Mouse (Mus musculus): ENCODE results near the gene Kars. TPM values are rescaled to one million over a fixed set of nuclear protein-coding genes. Genes with fewer than 3 reads are reported as not detected.

Gene Kars
- 226 and 241 TPM in 2 replicates for polyA plus RNA-seq (2014; fragmentation: Nextera tagmentation; extraction: Ambion mirVana)

DNA sequence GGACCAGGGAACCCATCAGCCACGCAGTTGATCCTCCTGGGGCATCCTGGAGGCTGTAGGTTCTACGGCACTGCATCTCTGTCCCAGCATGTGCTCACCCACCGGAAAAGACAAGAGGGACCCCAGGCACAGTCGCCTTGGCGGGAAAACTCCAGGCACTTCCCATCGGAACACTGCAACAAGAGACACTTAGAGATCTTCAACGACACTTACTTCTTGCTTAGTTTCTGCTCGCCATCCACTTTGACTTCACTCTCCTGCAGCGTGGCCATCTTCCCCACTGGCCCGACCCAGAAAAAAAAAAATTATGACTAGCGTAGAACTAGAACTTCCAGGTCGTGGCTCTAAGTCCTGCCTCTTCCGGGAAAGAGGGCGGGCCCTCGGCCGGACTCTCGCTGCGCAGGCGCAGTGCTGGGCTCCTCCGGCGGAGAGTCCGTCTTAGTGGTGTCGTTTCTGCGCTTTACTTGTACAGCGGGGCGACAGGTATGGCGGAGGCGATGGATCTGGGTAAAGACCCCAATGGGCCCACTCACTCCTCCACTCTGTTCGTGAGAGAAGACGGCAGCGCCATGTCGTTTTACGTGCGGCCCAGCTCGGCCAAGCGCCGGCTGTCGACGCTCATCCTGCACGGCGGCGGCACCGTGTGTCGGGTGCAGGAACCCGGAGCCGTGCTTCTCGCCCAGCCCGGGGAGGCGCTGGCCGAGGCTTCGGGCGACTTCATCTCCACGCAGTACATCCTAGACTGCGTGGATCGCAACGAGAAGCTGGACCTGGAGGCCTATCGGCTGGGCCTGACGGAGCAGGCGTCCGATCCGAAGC, at the start of gene Kars, which contains the start of gene Terf2ip:
TSS of gene Kars (minus strand) at position 327 of the 819 bp plus-strand sequence.
TSS of gene Terf2ip (plus strand) at position 402 of the 819 bp plus-strand sequence.
- H3K9me3 ChIP-seq (ENCODE audit: control insufficient read depth, low read length): no peaks in the 10 kb centered on the region
- H3K36me3 ChIP-seq (ENCODE audit: control insufficient read depth, insufficient read depth, low read length): peaks cover 11% of the 10 kb centered on the region
- H3K4me1 ChIP-seq (replicated peaks; ENCODE audit: control insufficient read depth, insufficient read depth, low read length): peaks cover 17% of the 10 kb centered on the region
- DNase-seq (ENCODE audit: low spot score): peak; percentile 94
- 0% methylated on average over 61 of the region's 61 CpGs for WGBS
- H3K4me3 ChIP-seq (ENCODE audit: low read depth, low read length): peak within 1 kb of the TSS; percentile 99
- H3K27me3 ChIP-seq (replicated peaks; ENCODE audit: control insufficient read depth, insufficient read depth, low read length): no peaks in the 10 kb centered on the region
- H3K4me2 ChIP-seq (ENCODE audit: low read length): peak within 1 kb of the TSS; percentile 91
- peak; percentile 91 for ATAC-seq (replicated peaks; ENCODE audit: low FRiP score, low TSS enrichment, low read depth)
- peak within 1 kb of the TSS; percentile 85 for H3K9ac ChIP-seq (ENCODE audit: low read length)
- H3K27ac ChIP-seq (ENCODE audit: low read depth): peak within 1 kb of the TSS; percentile 73

- DNase-seq (ENCODE audit: low spot score) (no peak), ATAC-seq (replicated peaks; ENCODE audit: low FRiP score, low TSS enrichment, low read depth) (no peak)
- H3K27ac ChIP-seq (ENCODE audit: low read depth): no peak overlapping the region
- no peak overlapping the region for H3K4me2 ChIP-seq (ENCODE audit: low read length)
- H3K4me3 ChIP-seq (ENCODE audit: low read depth, low read length): no peak overlapping the region
- H3K4me1 ChIP-seq (replicated peaks; ENCODE audit: control insufficient read depth, insufficient read depth, low read length): no peaks in the 10 kb centered on the region
- H3K9ac ChIP-seq (ENCODE audit: low read length): no peak overlapping the region
- H3K9me3 ChIP-seq (ENCODE audit: control insufficient read depth, low read length): no peaks in the 10 kb centered on the region
- no peaks in the 10 kb centered on the region for H3K36me3 ChIP-seq (ENCODE audit: control insufficient read depth, insufficient read depth, low read length)
- H3K27me3 ChIP-seq (replicated peaks; ENCODE audit: control insufficient read depth, insufficient read depth, low read length): no peaks in the 10 kb centered on the region
Measured at GRCm38 (mm10) chr8:112054456-112054855, 43.3 kb upstream of the Kars start.

DNA sequence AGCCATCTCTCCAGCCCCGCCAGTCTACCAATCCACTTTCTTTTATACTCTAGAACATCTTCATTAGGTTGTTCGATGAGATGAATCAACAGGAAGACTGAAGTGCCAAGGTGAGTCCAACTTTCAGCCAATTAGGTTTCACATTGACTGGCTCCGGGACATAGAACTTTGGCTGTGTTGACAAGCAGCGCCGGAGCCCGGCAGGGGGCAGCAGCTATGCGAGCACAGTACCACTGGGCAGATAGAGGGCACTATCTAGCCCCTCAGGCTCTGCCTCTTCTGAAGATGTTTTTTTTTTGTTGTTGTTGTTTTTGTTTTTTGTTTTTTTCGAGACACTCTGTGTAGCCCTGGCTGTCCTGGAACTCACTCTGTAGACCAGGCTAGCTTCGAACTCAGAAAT, 40.4 kb upstream of the Kars start:
- no peak overlapping the region for H3K4me3 ChIP-seq (ENCODE audit: low read depth, low read length)
- H3K27me3 ChIP-seq (replicated peaks; ENCODE audit: control insufficient read depth, insufficient read depth, low read length): no peaks in the 10 kb centered on the region
- H3K4me1 ChIP-seq (replicated peaks; ENCODE audit: control insufficient read depth, insufficient read depth, low read length): no peaks in the 10 kb centered on the region
- no peaks in the 10 kb centered on the region for H3K9me3 ChIP-seq (ENCODE audit: control insufficient read depth, low read length)
- H3K4me2 ChIP-seq (ENCODE audit: low read length): no peak overlapping the region
- DNase-seq (ENCODE audit: low spot score): no peak
- 74% methylated on average over 9 of the region's 9 CpGs for WGBS
- no peak overlapping the region for H3K9ac ChIP-seq (ENCODE audit: low read length)
- no peak overlapping the region for H3K27ac ChIP-seq (ENCODE audit: low read depth)
- no peaks in the 10 kb centered on the region for H3K36me3 ChIP-seq (ENCODE audit: control insufficient read depth, insufficient read depth, low read length)
- no peak for ATAC-seq (replicated peaks; ENCODE audit: low FRiP score, low TSS enrichment, low read depth)

GRCm38 (mm10) chr8:112049984-112050383, 38.9 kb upstream of the Kars start:
- no peak overlapping the region for H3K4me3 ChIP-seq (ENCODE audit: low read depth, low read length)
- WGBS: 79% methylated on average over 6 of the region's 6 CpGs
- no peaks in the 10 kb centered on the region for H3K9me3 ChIP-seq (ENCODE audit: control insufficient read depth, low read length)
- no peaks in the 10 kb centered on the region for H3K4me1 ChIP-seq (replicated peaks; ENCODE audit: control insufficient read depth, insufficient read depth, low read length)
- no peak overlapping the region for H3K27ac ChIP-seq (ENCODE audit: low read depth)
- H3K4me2 ChIP-seq (ENCODE audit: low read length): no peak overlapping the region
- DNase-seq (ENCODE audit: low spot score) (no peak), ATAC-seq (replicated peaks; ENCODE audit: low FRiP score, low TSS enrichment, low read depth) (no peak)
- no peak overlapping the region for H3K9ac ChIP-seq (ENCODE audit: low read length)
- no peaks in the 10 kb centered on the region for H3K27me3 ChIP-seq (replicated peaks; ENCODE audit: control insufficient read depth, insufficient read depth, low read length)
- H3K36me3 ChIP-seq (ENCODE audit: control insufficient read depth, insufficient read depth, low read length): no peaks in the 10 kb centered on the region

DNA sequence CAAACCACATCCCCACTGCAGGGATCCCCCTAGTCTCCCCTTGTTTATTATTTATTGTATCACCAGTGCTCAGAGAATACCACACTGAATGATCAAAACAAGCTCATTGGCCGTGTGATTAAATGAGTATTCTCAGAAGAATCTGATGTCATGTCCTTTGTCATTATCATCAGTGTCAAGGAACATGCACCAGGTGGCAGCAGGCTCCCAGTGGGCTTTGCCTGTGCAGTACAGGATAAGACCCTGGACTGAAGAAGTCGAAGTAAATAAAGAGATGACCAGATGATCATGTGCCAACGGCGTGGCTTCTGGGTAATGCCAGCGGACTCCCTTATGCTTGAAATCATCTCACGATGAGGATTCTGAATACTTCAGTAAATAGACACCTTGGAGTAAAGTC, 37.2 kb upstream of the Kars start:
- Histone ChIP-seq H3K4me2 (ENCODE audit: low read length) (no peak overlapping the region), H3K9ac (ENCODE audit: low read length) (no peak overlapping the region), H3K4me3 (ENCODE audit: low read depth, low read length) (no peak overlapping the region), H3K36me3 (ENCODE audit: control insufficient read depth, insufficient read depth, low read length) (no peaks in the 10 kb centered on the region), H3K27me3 (replicated peaks; ENCODE audit: control insufficient read depth, insufficient read depth, low read length) (no peaks in the 10 kb centered on the region), H3K4me1 (replicated peaks; ENCODE audit: control insufficient read depth, insufficient read depth, low read length) (no peaks in the 10 kb centered on the region), H3K27ac (ENCODE audit: low read depth) (no peak overlapping the region), H3K9me3 (ENCODE audit: control insufficient read depth, low read length) (no peaks in the 10 kb centered on the region)
- DNase-seq (ENCODE audit: low spot score) (no peak), ATAC-seq (replicated peaks; ENCODE audit: low FRiP score, low TSS enrichment, low read depth) (no peak)
- 74% methylated on average over 6 of the region's 6 CpGs for WGBS

- H3K4me1 ChIP-seq (replicated peaks; ENCODE audit: control insufficient read depth, insufficient read depth, low read length): no peaks in the 10 kb centered on the region
- no peak overlapping the region for H3K27ac ChIP-seq (ENCODE audit: low read depth)
- ATAC-seq (replicated peaks; ENCODE audit: low FRiP score, low TSS enrichment, low read depth) (peak; percentile 76), DNase-seq (ENCODE audit: low spot score) (peak; percentile 93)
- no peaks in the 10 kb centered on the region for H3K36me3 ChIP-seq (ENCODE audit: control insufficient read depth, insufficient read depth, low read length)
- H3K4me3 ChIP-seq (ENCODE audit: low read depth, low read length): no peak overlapping the region
- no peak overlapping the region for H3K4me2 ChIP-seq (ENCODE audit: low read length)
- H3K9me3 ChIP-seq (ENCODE audit: control insufficient read depth, low read length): no peaks in the 10 kb centered on the region
- 3% methylated on average over 7 of the region's 7 CpGs for WGBS
- H3K27me3 ChIP-seq (replicated peaks; ENCODE audit: control insufficient read depth, insufficient read depth, low read length): no peaks in the 10 kb centered on the region
- H3K9ac ChIP-seq (ENCODE audit: low read length): no peak overlapping the region
Measured at GRCm38 (mm10) chr8:112045896-112046295, 34.8 kb upstream of the Kars start.

DNA sequence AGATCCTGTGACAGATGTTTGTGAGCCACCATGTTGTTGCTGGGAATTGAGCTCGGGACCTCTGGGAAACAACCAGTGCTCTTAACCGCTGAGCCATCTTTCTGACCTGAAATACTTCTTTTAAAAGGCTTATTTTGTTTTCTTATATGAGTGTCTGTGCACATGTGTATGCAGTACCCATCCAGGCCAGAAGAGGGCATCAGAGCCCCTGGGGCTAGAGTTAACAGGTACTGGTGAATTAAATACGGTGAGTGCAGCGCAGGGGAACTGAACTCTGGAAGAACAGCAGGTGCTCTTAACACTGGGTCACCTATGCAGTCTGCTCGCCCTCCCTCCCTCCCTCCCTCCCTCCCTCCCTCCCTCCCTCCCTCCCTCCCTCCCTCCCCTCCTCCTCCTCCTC, 34.1 kb upstream of the Kars start:
- H3K4me2 ChIP-seq (ENCODE audit: low read length): no peak overlapping the region
- H3K9me3 ChIP-seq (ENCODE audit: control insufficient read depth, low read length): no peaks in the 10 kb centered on the region
- DNase-seq (ENCODE audit: low spot score): no peak
- ATAC-seq (replicated peaks; ENCODE audit: low FRiP score, low TSS enrichment, low read depth): no peak
- no peak overlapping the region for H3K27ac ChIP-seq (ENCODE audit: low read depth)
- 83% methylated on average over 5 of the region's 5 CpGs for WGBS
- no peaks in the 10 kb centered on the region for H3K27me3 ChIP-seq (replicated peaks; ENCODE audit: control insufficient read depth, insufficient read depth, low read length)
- H3K36me3 ChIP-seq (ENCODE audit: control insufficient read depth, insufficient read depth, low read length): no peaks in the 10 kb centered on the region
- no peak overlapping the region for H3K4me3 ChIP-seq (ENCODE audit: low read depth, low read length)
- H3K9ac ChIP-seq (ENCODE audit: low read length): no peak overlapping the region
- no peaks in the 10 kb centered on the region for H3K4me1 ChIP-seq (replicated peaks; ENCODE audit: control insufficient read depth, insufficient read depth, low read length)

DNA sequence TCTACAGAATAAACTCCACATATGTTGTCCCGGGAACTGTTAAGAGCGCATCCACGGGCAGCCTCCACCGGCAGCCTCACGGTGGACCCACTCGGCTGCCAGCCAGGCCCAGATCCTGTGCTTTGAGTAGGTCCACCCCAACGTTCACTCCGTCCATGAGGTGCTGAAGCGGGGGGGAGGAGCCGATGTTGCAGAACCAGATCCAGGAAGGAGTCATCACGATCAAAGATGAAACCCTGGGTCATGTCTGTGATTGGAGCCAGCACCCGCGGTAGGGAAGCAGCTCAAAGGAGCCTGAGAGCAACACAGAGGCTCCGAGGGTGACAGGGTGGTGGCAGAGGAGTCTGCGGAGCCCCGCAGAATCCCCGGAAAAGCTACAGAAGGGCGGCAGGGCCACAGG, 26.4 kb upstream of the Kars start:
- ATAC-seq (replicated peaks; ENCODE audit: low FRiP score, low TSS enrichment, low read depth): no peak

GRCm38 (mm10) chr8:112034603-112035002, 23.5 kb upstream of the Kars start:
- Histone ChIP-seq H3K4me1 (replicated peaks; ENCODE audit: control insufficient read depth, insufficient read depth, low read length) (no peaks in the 10 kb centered on the region), H3K27me3 (replicated peaks; ENCODE audit: control insufficient read depth, insufficient read depth, low read length) (no peaks in the 10 kb centered on the region), H3K4me2 (ENCODE audit: low read length) (no peak overlapping the region), H3K36me3 (ENCODE audit: control insufficient read depth, insufficient read depth, low read length) (no peaks in the 10 kb centered on the region), H3K9ac (ENCODE audit: low read length) (no peak overlapping the region), H3K27ac (ENCODE audit: low read depth) (no peak overlapping the region), H3K4me3 (ENCODE audit: low read depth, low read length) (no peak overlapping the region), H3K9me3 (ENCODE audit: control insufficient read depth, low read length) (no peaks in the 10 kb centered on the region)
- 12% methylated on average over 8 of the region's 8 CpGs for WGBS
- ATAC-seq (replicated peaks; ENCODE audit: low FRiP score, low TSS enrichment, low read depth) (peak; percentile 50; the same call in 1 of the 2 replicates), DNase-seq (ENCODE audit: low spot score) (peak; percentile 72)

More for the DNA sequence above, 26.4 kb upstream of the Kars start:
- WGBS: 78% methylated on average over 18 of the region's 18 CpGs
- H3K4me2 ChIP-seq (ENCODE audit: low read length): no peak overlapping the region
- no peak overlapping the region for H3K9ac ChIP-seq (ENCODE audit: low read length)
- no peak overlapping the region for H3K27ac ChIP-seq (ENCODE audit: low read depth)
- H3K9me3 ChIP-seq (ENCODE audit: control insufficient read depth, low read length): no peaks in the 10 kb centered on the region
- DNase-seq (ENCODE audit: low spot score): no peak
- H3K4me1 ChIP-seq (replicated peaks; ENCODE audit: control insufficient read depth, insufficient read depth, low read length): no peaks in the 10 kb centered on the region
- no peaks in the 10 kb centered on the region for H3K27me3 ChIP-seq (replicated peaks; ENCODE audit: control insufficient read depth, insufficient read depth, low read length)
- H3K36me3 ChIP-seq (ENCODE audit: control insufficient read depth, insufficient read depth, low read length): no peaks in the 10 kb centered on the region
- H3K4me3 ChIP-seq (ENCODE audit: low read depth, low read length): no peak overlapping the region
